Mouse (Mus musculus) embryonic facial prominence, embryonic 15.5 days (tissue): ENCODE measurements around the gene Agfg1. TPM values are rescaled to one million over a fixed set of nuclear protein-coding genes. Genes with fewer than 3 reads are reported as not detected.

ENCODE experiments used
- ATAC-seq: fragments of 200-750 bp; cut with Nextera tagmentation; 2 replicates; pipeline ENCODE4 v1.8.0; 2017; ENCODE audit warnings: low read depth, moderate TSS enrichment; ENCODE audit not compliant: insufficient number of reproducible peaks, low FRiP score, low TSS enrichment
- H3K27ac ChIP-seq: fragments of 300-500 bp; sonication (generic); replicated peaks from 2 replicates; pipeline ENCODE4 v1.5.1; 2015; ENCODE audit warnings: mild to moderate bottlenecking, inconsistent platforms
- H3K27me3 ChIP-seq: fragments of 300-500 bp; sonication (generic); 2 replicates; pipeline ENCODE4 v1.6.1; 2015; ENCODE audit warnings: inconsistent platforms
- H3K36me3 ChIP-seq: fragments of 300-500 bp; sonication (generic); 2 replicates; pipeline ENCODE4 v1.6.1; 2015; ENCODE audit warnings: mild to moderate bottlenecking, inconsistent platforms
- H3K4me1 ChIP-seq: fragments of 300-500 bp; sonication (generic); 2 replicates; pipeline ENCODE4 v1.6.1; 2015; ENCODE audit warnings: inconsistent platforms
- H3K4me2 ChIP-seq: fragments of 300-500 bp; sonication (generic); replicated peaks from 2 replicates; pipeline ENCODE4 v1.6.1; 2015; ENCODE audit warnings: mild to moderate bottlenecking, inconsistent platforms
- H3K4me3 ChIP-seq: fragments of 300-500 bp; sonication (generic); replicated peaks from 2 replicates; pipeline ENCODE4 v1.5.1; 2015; ENCODE audit warnings: mild to moderate bottlenecking, inconsistent platforms
- H3K9ac ChIP-seq: fragments of 300-500 bp; sonication (generic); 2 replicates; pipeline ENCODE4 v1.6.1; 2015; ENCODE audit warnings: inconsistent platforms
- H3K9me3 ChIP-seq: fragments of 300-500 bp; sonication (generic); replicated peaks from 2 replicates; pipeline ENCODE4 v1.6.1; 2016; ENCODE audit warnings: inconsistent platforms
- WGBS: fragments of 180-500 bp; shearing (Covaris S2); methylation state at CpG from one replicate; pipeline ENCODE4 v1.1.7; 2015; 5-methylcytosine and 5-hydroxymethylcytosine counted together
- polyA plus RNA-seq: library from polyadenylated mRNA; unstranded; fragments of >200 nt; fragmentation: Nextera tagmentation; extraction: Ambion mirVana; gene quantifications from 2 replicates; pipeline ENCODE4 v1.2.1, GENCODE M21; 2015

Gene Agfg1
- polyA plus RNA-seq, 1 experiment from 2014 or later = 27.7 TPM

GRCm38 (mm10) chr1:82824147-82824546, 15.1 kb upstream of the Agfg1 start:
- WGBS = 83% methylated on average over 6 of the region's 6 CpGs

GRCm38 (mm10) chr1:82825256-82825655, 14.0 kb upstream of the Agfg1 start:
- Histone ChIP-seq H3K4me2 (no peak overlapping the region), H3K27me3 (no peaks in the 10 kb centered on the region), H3K9ac (no peak overlapping the region), H3K36me3 (no peaks in the 10 kb centered on the region), H3K9me3 (no peaks in the 10 kb centered on the region), H3K4me1 (0 out of 2 replicates have a peak, but pooled peaks cover 1% of the 10 kb centered on the region), H3K4me3 (no peak overlapping the region), H3K27ac (no peak overlapping the region)
- 86% methylated on average over 2 of the region's 2 CpGs for WGBS
- no peak for ATAC-seq

More at GRCm38 (mm10) chr1:82824147-82824546, 15.1 kb upstream of the Agfg1 start:
- no peak overlapping the region for H3K27ac ChIP-seq
- no peaks in the 10 kb centered on the region for H3K36me3 ChIP-seq
- no peak overlapping the region for H3K9ac ChIP-seq
- no peak for ATAC-seq
- H3K4me1 ChIP-seq = peaks cover 8% of the 10 kb centered on the region; the same call in 1 of the 2 replicates
- no peak overlapping the region for H3K4me3 ChIP-seq
- no peaks in the 10 kb centered on the region for H3K9me3 ChIP-seq
- H3K27me3 ChIP-seq = no peaks in the 10 kb centered on the region
- H3K4me2 ChIP-seq = no peak overlapping the region

- Histone ChIP-seq H3K9ac (no peak overlapping the region), H3K27me3 (no peaks in the 10 kb centered on the region), H3K4me2 (no peak overlapping the region), H3K27ac (no peak overlapping the region), H3K4me1 (no peaks in the 10 kb centered on the region), H3K9me3 (no peaks in the 10 kb centered on the region), H3K4me3 (no peak overlapping the region), H3K36me3 (no peaks in the 10 kb centered on the region)
- WGBS = 88% methylated on average over 7 of the region's 7 CpGs
- ATAC-seq = no peak
Measured at GRCm38 (mm10) chr1:82825783-82826182, 13.5 kb upstream of the Agfg1 start.

GRCm38 (mm10) chr1:82826911-82827310, 12.4 kb upstream of the Agfg1 start:
- no peak overlapping the region for H3K27ac ChIP-seq
- no peaks in the 10 kb centered on the region for H3K9me3 ChIP-seq
- no peaks in the 10 kb centered on the region for H3K4me1 ChIP-seq
- ATAC-seq = no peak
- no peak overlapping the region for H3K9ac ChIP-seq
- H3K4me2 ChIP-seq = no peak overlapping the region
- no peaks in the 10 kb centered on the region for H3K27me3 ChIP-seq
- H3K36me3 ChIP-seq = no peaks in the 10 kb centered on the region
- WGBS = 31% methylated on average over 5 of the region's 5 CpGs
- no peak overlapping the region for H3K4me3 ChIP-seq

GRCm38 (mm10) chr1:82830771-82831170, 8.5 kb upstream of the Agfg1 start:
- H3K4me3 ChIP-seq = no peak overlapping the region
- H3K4me1 ChIP-seq = no peaks in the 10 kb centered on the region
- ATAC-seq = no peak
- no peaks in the 10 kb centered on the region for H3K9me3 ChIP-seq
- WGBS = 96% methylated on average over 1 of the region's 1 CpGs
- no peak overlapping the region for H3K27ac ChIP-seq
- H3K4me2 ChIP-seq = no peak overlapping the region
- H3K27me3 ChIP-seq = no peaks in the 10 kb centered on the region
- H3K36me3 ChIP-seq = no peaks in the 10 kb centered on the region
- no peak overlapping the region for H3K9ac ChIP-seq

GRCm38 (mm10) chr1:82831547-82832240, 7.6 kb upstream of the Agfg1 start:
- Histone ChIP-seq H3K9me3 (no peaks in the 10 kb centered on the region), H3K36me3 (no peaks in the 10 kb centered on the region), H3K27ac (no peak overlapping the region), H3K27me3 (no peaks in the 10 kb centered on the region), H3K4me3 (no peak overlapping the region), H3K4me1 (no peaks in the 10 kb centered on the region), H3K9ac (no peak overlapping the region), H3K4me2 (no peak overlapping the region)
- ATAC-seq = no peak
- 36% methylated on average over 9 of the region's 9 CpGs for WGBS

- no peaks in the 10 kb centered on the region for H3K27me3 ChIP-seq
- no peaks in the 10 kb centered on the region for H3K36me3 ChIP-seq
- no peaks in the 10 kb centered on the region for H3K4me1 ChIP-seq
- 65% methylated on average over 11 of the region's 11 CpGs for WGBS
- H3K4me3 ChIP-seq = no peak overlapping the region
- ATAC-seq = no peak
- H3K9me3 ChIP-seq = no peaks in the 10 kb centered on the region
- H3K27ac ChIP-seq = no peak overlapping the region
- H3K9ac ChIP-seq = no peak overlapping the region
- no peak overlapping the region for H3K4me2 ChIP-seq
Measured at GRCm38 (mm10) chr1:82832495-82833021, 6.7 kb upstream of the Agfg1 start.

- Histone ChIP-seq H3K4me3 (no peak overlapping the region), H3K36me3 (no peaks in the 10 kb centered on the region), H3K27me3 (no peaks in the 10 kb centered on the region), H3K4me2 (no peak overlapping the region), H3K9ac (no peak overlapping the region), H3K9me3 (no peaks in the 10 kb centered on the region), H3K27ac (no peak overlapping the region), H3K4me1 (no peaks in the 10 kb centered on the region)
- WGBS = 90% methylated on average over 2 of the region's 2 CpGs
- no peak for ATAC-seq
Measured at GRCm38 (mm10) chr1:82833501-82833900, 5.8 kb upstream of the Agfg1 start.

GRCm38 (mm10) chr1:82834572-82834971, 4.7 kb upstream of the Agfg1 start:
- Histone ChIP-seq H3K27me3 (no peaks in the 10 kb centered on the region), H3K9ac (no peak overlapping the region), H3K4me1 (peaks cover 6% of the 10 kb centered on the region; the same call in 1 of the 2 replicates), H3K36me3 (no peaks in the 10 kb centered on the region), H3K4me2 (no peak overlapping the region), H3K4me3 (no peak overlapping the region), H3K9me3 (no peaks in the 10 kb centered on the region), H3K27ac (no peak overlapping the region)
- WGBS = 56% methylated on average over 8 of the region's 8 CpGs
- no peak for ATAC-seq

- H3K4me3 ChIP-seq = no peak overlapping the region
- no peaks in the 10 kb centered on the region for H3K27me3 ChIP-seq
- no peaks in the 10 kb centered on the region for H3K9me3 ChIP-seq
- no peak overlapping the region for H3K27ac ChIP-seq
- no peaks in the 10 kb centered on the region for H3K36me3 ChIP-seq
- H3K4me2 ChIP-seq = no peak overlapping the region
- ATAC-seq = no peak
- no peak overlapping the region for H3K9ac ChIP-seq
- WGBS = 84% methylated on average over 13 of the region's 13 CpGs
- H3K4me1 ChIP-seq = peaks cover 17% of the 10 kb centered on the region
Measured at GRCm38 (mm10) chr1:82836342-82837217, 2.7 kb upstream of the Agfg1 start.

- Histone ChIP-seq H3K4me3 (no peak overlapping the region), H3K4me1 (peaks cover 17% of the 10 kb centered on the region), H3K27ac (no peak overlapping the region), H3K4me2 (no peak overlapping the region), H3K9me3 (no peaks in the 10 kb centered on the region), H3K9ac (no peak overlapping the region), H3K27me3 (no peaks in the 10 kb centered on the region), H3K36me3 (no peaks in the 10 kb centered on the region)
- 77% methylated on average over 6 of the region's 6 CpGs for WGBS
- no peak for ATAC-seq
Measured at GRCm38 (mm10) chr1:82837579-82837978, 1.7 kb upstream of the Agfg1 start.
